ENCODE assay signal across 12 mouse cellular contexts in the genomic region with DNA sequence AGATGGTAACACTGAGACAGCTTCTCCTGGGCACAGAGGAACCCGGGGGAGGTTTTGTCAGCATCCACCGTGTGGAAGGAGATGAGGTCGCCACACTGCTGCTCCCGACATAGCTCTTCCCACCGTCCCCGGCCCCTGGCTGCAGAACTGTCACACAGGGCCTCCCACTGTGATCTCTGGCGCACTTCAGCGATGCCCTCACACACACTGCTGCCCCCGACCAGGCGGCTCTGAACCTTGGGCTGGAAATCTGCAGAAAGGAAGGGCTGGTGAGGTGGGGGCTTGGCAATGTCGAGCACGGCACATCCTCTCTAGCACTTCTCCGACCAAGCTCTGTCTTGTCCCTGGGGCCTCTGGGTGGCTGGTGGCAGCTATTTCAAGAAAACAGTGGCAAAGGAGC. TPM values are rescaled to one million over a fixed set of nuclear protein-coding genes. Genes with fewer than 3 reads are reported as not detected.
DNase-seq lines count a peak whose midpoint lies in the region; ATAC-seq and TF ChIP-seq lines count a peak whose summit lies in the region.
"Had no signal": no experiment of that assay in that cellular context is flagged by ENCODE, and none has a peak within 500 bp of the region (broad histone marks: within the 10 kb centered on the region; RNA-seq: fewer than 3 reads in every experiment).

No protein-coding gene starts in this region.

- H3K27ac ChIP-seq in heart, embryonic 15.5 days = no peak overlapping the region
- peak overlapping the region; percentile 11; the same call in 1 of the 2 replicates for H3K27ac ChIP-seq in midbrain, embryonic 12.5 days (replicated peaks)
- H3K27ac ChIP-seq: neural tube, embryonic 13.5 days had no signal

- WGBS in heart, embryonic 15.5 days = 18% methylated on average over 13 of the region's 13 CpGs
- WGBS in midbrain, embryonic 12.5 days = 17% methylated on average over 13 of the region's 13 CpGs

- H3K36me3 ChIP-seq in heart, embryonic 15.5 days = no peaks in the 10 kb centered on the region
- H3K36me3 ChIP-seq in E14TG2a.4 (ENCODE audit: insufficient read depth, low read length) = no peaks in the 10 kb centered on the region
- H3K36me3 ChIP-seq in midbrain, embryonic 12.5 days = no peaks in the 10 kb centered on the region
- H3K36me3 ChIP-seq: neural tube, embryonic 13.5 days had no signal

- H3K4me2 ChIP-seq in heart, embryonic 15.5 days = 0 out of 2 replicates have a peak overlapping the region, but pooled peaks have one; percentile 4
- H3K4me2 ChIP-seq in midbrain, embryonic 12.5 days (replicated peaks) = no peak overlapping the region
- H3K4me2 ChIP-seq: neural tube, embryonic 13.5 days had no signal

- TF ChIP-seq CTCF in E14TG2a.4 (conservative IDR thresholded peaks at IDR 0.05; ENCODE audit: low read length) = no peak

- no peaks in the 10 kb centered on the region for H3K27me3 ChIP-seq in heart, embryonic 15.5 days
- H3K27me3 ChIP-seq in E14TG2a.4 (ENCODE audit: insufficient read depth, low read length) = peaks cover 16% of the 10 kb centered on the region; the same call in 1 of the 2 replicates
- peaks cover 3% of the 10 kb centered on the region; the same call in 1 of the 2 replicates for H3K27me3 ChIP-seq in midbrain, embryonic 12.5 days
- H3K27me3 ChIP-seq: neural tube, embryonic 13.5 days had no signal

- DNase-seq in cerebellum, adult 11-12 months = peak; percentile 46
- DNase-seq in cerebellum, postnatal 4 days (ENCODE audit: low spot score in 2 of 2) = no peak
- no peak for DNase-seq in heart, adult 9 months (ENCODE audit: low spot score in 2 of 2)
- DNase-seq in spleen, adult 18-20 months = no peak
- DNase-seq in thymus, postnatal 4 days = no peak
- DNase-seq: heart, postnatal 36 days; right cerebral cortex, postnatal 25 days had no signal

- H3K9me3 ChIP-seq in heart, embryonic 15.5 days (replicated peaks) = no peaks in the 10 kb centered on the region
- no peaks in the 10 kb centered on the region for H3K9me3 ChIP-seq in E14TG2a.4 (ENCODE audit: low read length)
- no peaks in the 10 kb centered on the region for H3K9me3 ChIP-seq in midbrain, embryonic 12.5 days
- H3K9me3 ChIP-seq: neural tube, embryonic 13.5 days had no signal

- no peak overlapping the region for H3K4me3 ChIP-seq in heart, embryonic 15.5 days
- peak overlapping the region; percentile 35; the same call in 1 of the 2 replicates for H3K4me3 ChIP-seq in E14TG2a.4 (replicated peaks; ENCODE audit: low read length)
- H3K4me3 ChIP-seq in midbrain, embryonic 12.5 days = no peak overlapping the region
- H3K4me3 ChIP-seq: neural tube, embryonic 13.5 days had no signal

- H3K4me1 ChIP-seq in heart, embryonic 15.5 days (replicated peaks) = peaks cover 27% of the 10 kb centered on the region
- H3K4me1 ChIP-seq in E14TG2a.4 (replicated peaks; ENCODE audit: low read depth, low read length) = peaks cover 46% of the 10 kb centered on the region
- H3K4me1 ChIP-seq in midbrain, embryonic 12.5 days = peaks cover 27% of the 10 kb centered on the region

- H3K9ac ChIP-seq in heart, embryonic 15.5 days = no peak overlapping the region
- no peak overlapping the region for H3K9ac ChIP-seq in midbrain, embryonic 12.5 days (replicated peaks)
- H3K9ac ChIP-seq: neural tube, embryonic 13.5 days had no signal

- ATAC-seq in heart, embryonic 15.5 days (replicated peaks; ENCODE audit: insufficient number of reproducible peaks, insufficient read depth, low FRiP score, low read depth) = no peak
- ATAC-seq in midbrain, embryonic 12.5 days (ENCODE audit: low FRiP score, low read depth) = no peak

RNA-seq across cellular contexts. Expression of gene Cd5, which starts 15.7 kb away (rescaled TPM):
- 0.53 and 1.4 TPM in 2 replicates for polyA plus RNA-seq in heart, embryonic 15.5 days (2015; fragmentation: Nextera tagmentation; extraction: Ambion mirVana)
- 0.27 and 0.32 TPM in 2 replicates for polyA plus RNA-seq in midbrain, embryonic 12.5 days (2016; fragmentation: Nextera tagmentation; extraction: Ambion mirVana)
- polyA plus RNA-seq: liver, embryonic 16.5 days had no signal

RNA-seq across cellular contexts. Expression of gene Vps37c, which starts 34.5 kb away (rescaled TPM):
- 25.1 and 34.3 TPM in 2 replicates for polyA plus RNA-seq in heart, embryonic 15.5 days (2015; fragmentation: Nextera tagmentation; extraction: Ambion mirVana)
- polyA plus RNA-seq in midbrain, embryonic 12.5 days (2016; fragmentation: Nextera tagmentation; extraction: Ambion mirVana) = 30.5 and 31.9 TPM in 2 replicates

RNA-seq across cellular contexts. Expression of gene Pga5, which starts 45.2 kb away (rescaled TPM):
- not detected in 2 replicates for polyA plus RNA-seq in heart, embryonic 15.5 days (2015; fragmentation: Nextera tagmentation; extraction: Ambion mirVana)
- polyA plus RNA-seq in midbrain, embryonic 12.5 days (2016; fragmentation: Nextera tagmentation; extraction: Ambion mirVana) = not detected in 2 replicates
- polyA plus RNA-seq: neural tube, embryonic 13.5 days had no signal
